Comparison of ENCODE assay signal across 28 mouse cellular contexts in the genomic region with DNA sequence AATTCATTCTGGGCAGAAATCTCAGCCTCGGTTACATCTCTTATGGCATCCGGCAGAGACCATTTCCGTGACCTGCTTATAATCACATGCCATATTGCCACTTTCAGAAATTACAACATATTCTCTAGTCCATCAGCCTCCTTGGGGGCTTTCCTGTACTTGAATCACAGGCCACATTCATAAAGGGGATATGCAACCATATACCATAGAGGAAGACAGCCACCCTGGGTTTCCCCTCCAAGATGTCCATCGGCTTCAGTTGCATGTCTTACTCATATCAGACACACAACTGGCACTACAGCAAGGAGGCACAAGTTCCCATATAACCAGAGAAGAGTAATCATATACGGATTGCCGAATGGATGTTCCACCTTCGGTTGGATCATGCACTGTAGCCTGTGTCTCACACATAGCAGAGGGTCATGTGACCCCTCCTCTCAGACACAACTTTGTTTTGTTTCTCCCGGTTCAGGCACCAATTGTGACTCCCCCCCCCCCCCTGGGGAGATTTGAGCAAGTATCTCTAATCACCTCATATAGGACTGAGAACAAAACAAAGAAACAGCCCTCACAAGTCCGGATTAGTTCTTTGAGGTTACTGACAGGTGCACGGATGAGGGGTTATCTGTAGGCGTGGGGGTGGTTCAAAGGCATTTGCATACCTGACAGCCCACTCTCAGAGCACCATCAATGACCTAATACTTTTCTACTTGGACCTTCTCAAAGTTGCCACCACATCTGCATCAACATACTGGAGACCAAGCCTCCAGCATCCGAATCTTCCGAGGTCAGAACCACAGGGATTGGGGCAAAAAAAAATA. TPM values are rescaled to one million over a fixed set of nuclear protein-coding genes. Genes with fewer than 3 reads are reported as not detected.
A peak's percentile ranks its signal among the peaks of the same experiment; 100 is the strongest.
DNase-seq lines count a peak whose midpoint lies in the region; ATAC-seq lines count a peak whose summit lies in the region.
"Had no signal": no experiment of that assay in that cellular context is flagged by ENCODE, and none has a peak within 500 bp of the region (broad histone marks: within the 10 kb centered on the region; RNA-seq: fewer than 3 reads in every experiment).

No protein-coding gene starts in this region.

- H3K27ac ChIP-seq in midbrain, embryonic 11.5 days (ENCODE audit: low read depth, low read length) = no peak overlapping the region
- H3K27ac ChIP-seq: heart, embryonic 15.5 days; hindbrain, embryonic 12.5 days; intestine, embryonic 15.5 days; left cerebral cortex, adult 2 months had no signal

- no peak overlapping the region for H3K4me2 ChIP-seq in midbrain, embryonic 11.5 days
- H3K4me2 ChIP-seq: heart, embryonic 15.5 days; hindbrain, embryonic 12.5 days; intestine, embryonic 15.5 days had no signal

- H3K9me3 ChIP-seq in midbrain, embryonic 11.5 days (ENCODE audit: control insufficient read depth, low read length) = 0 out of 2 replicates have a peak, but pooled peaks cover 2% of the 10 kb centered on the region
- H3K9me3 ChIP-seq: heart, embryonic 15.5 days; hindbrain, embryonic 12.5 days; intestine, embryonic 15.5 days had no signal

- no peaks in the 10 kb centered on the region for H3K4me1 ChIP-seq in midbrain, embryonic 11.5 days (ENCODE audit: control insufficient read depth, insufficient read depth, low read length)
- H3K4me1 ChIP-seq: heart, embryonic 15.5 days; hindbrain, embryonic 12.5 days; intestine, embryonic 15.5 days had no signal

- WGBS in midbrain, embryonic 11.5 days = 78% methylated on average over 13 of the region's 13 CpGs

- H3K36me3 ChIP-seq in midbrain, embryonic 11.5 days (ENCODE audit: control insufficient read depth, insufficient read depth, low read length) = no peaks in the 10 kb centered on the region
- H3K36me3 ChIP-seq: heart, embryonic 15.5 days; hindbrain, embryonic 12.5 days; intestine, embryonic 15.5 days had no signal

- H3K27me3 ChIP-seq in midbrain, embryonic 11.5 days (ENCODE audit: control insufficient read depth, insufficient read depth, low read length) = no peaks in the 10 kb centered on the region
- H3K27me3 ChIP-seq: heart, embryonic 15.5 days; hindbrain, embryonic 12.5 days; intestine, embryonic 15.5 days had no signal

- H3K9ac ChIP-seq in midbrain, embryonic 11.5 days (ENCODE audit: low read length) = no peak overlapping the region
- H3K9ac ChIP-seq: heart, embryonic 15.5 days; hindbrain, embryonic 12.5 days; intestine, embryonic 15.5 days had no signal

- peak; percentile 79 to 82 for DNase-seq in spleen, postnatal 36 days (ENCODE audit: low spot score in 2 of 2)
- no peak for DNase-seq in spleen, adult 12 weeks (ENCODE audit: low spot score)
- peak; percentile 37 for DNase-seq in T-cell, adult 2 months (ENCODE audit: low spot score)
- DNase-seq in adrenal gland, postnatal 25 days = no peak
- DNase-seq in Muller cell, postnatal 12 days (ENCODE audit: inconsistent ontology term) = no peak
- DNase-seq in midbrain, embryonic 11.5 days (ENCODE audit: low spot score, missing footprints) = no peak
- DNase-seq: adrenal gland, adult 2 months; cerebellum, adult 8-10 months; heart, adult 18-20 months; kidney, postnatal 36 days; layer of hippocampus, adult 9-11 months; left cerebral cortex, postnatal 4 days; liver; lung, postnatal 14 days; right cerebral cortex, postnatal 4 days had no signal

- H3K4me3 ChIP-seq in midbrain, embryonic 11.5 days (ENCODE audit: low read depth, low read length) = no peak overlapping the region
- H3K4me3 ChIP-seq: heart, embryonic 15.5 days; hindbrain, embryonic 12.5 days; intestine, embryonic 15.5 days; left cerebral cortex, adult 2 months had no signal

- ATAC-seq in neutrophil, adult 5-6 weeks (ENCODE audit: extremely low read depth, insufficient number of reproducible peaks, low FRiP score, poor library complexity, severe bottlenecking) = peak; percentile 47; the same call in 1 of the 2 replicates
- ATAC-seq in midbrain, embryonic 11.5 days (ENCODE audit: low FRiP score) = no peak
- ATAC-seq: intestine, embryonic 15.5 days had no signal

RNA-seq across cellular contexts. Expression of a gene that starts 1.5 kb away (rescaled TPM):
- total RNA-seq in neutrophil, adult 5-6 weeks (2017) = 97.7 and 98.0 TPM in 2 replicates
- 0.15 TPM in 1 of 2 replicates, not detected in the other for total RNA-seq in adrenal gland, postnatal 25 days (2021)
- not detected in 2 replicates for polyA plus RNA-seq in midbrain, embryonic 11.5 days (2014; fragmentation: Nextera tagmentation; extraction: Ambion mirVana)
- total RNA-seq: gastrocnemius, adult 8-10 months; left cerebral cortex, postnatal 4 days; MEL; midbrain, postnatal 0 days had no signal
- polyA plus RNA-seq: forebrain, embryonic 11.5 days had no signal

RNA-seq across cellular contexts. Expression of a gene that starts 20.4 kb away (rescaled TPM):
- total RNA-seq in neutrophil, adult 5-6 weeks (2017) = 46.8 and 52.7 TPM in 2 replicates
- 0.18 TPM in 1 of 2 replicates, not detected in the other for total RNA-seq in adrenal gland, postnatal 25 days (2021)
- polyA plus RNA-seq in midbrain, embryonic 11.5 days (2014; fragmentation: Nextera tagmentation; extraction: Ambion mirVana) = not detected in 2 replicates
- total RNA-seq: gastrocnemius, adult 8-10 months; left cerebral cortex, postnatal 4 days; midbrain, postnatal 0 days had no signal
- polyA plus RNA-seq: forebrain, embryonic 11.5 days; heart, embryonic 15.5 days; intestine, embryonic 15.5 days; kidney, embryonic 14.5 days; liver, embryonic 16.5 days; midbrain, postnatal 0 days; neural tube, embryonic 11.5 days; stomach, embryonic 16.5 days had no signal

Comparison
In these comparisons a context has a peak if more than half of its experiments do, and no peak if none do; other contexts are left out.
1. DNase-seq: peak in spleen, postnatal 36 days (2 of 2) and T-cell, adult 2 months (single experiment); none in spleen, adult 12 weeks (single experiment), adrenal gland, postnatal 25 days (single experiment), Muller cell, postnatal 12 days (single experiment) and midbrain, embryonic 11.5 days (single experiment).
2. RNA of a gene that starts 1.5 kb away (total RNA-seq): 97.7 to 98.0 TPM in neutrophil, adult 5-6 weeks; 0.15 TPM in adrenal gland, postnatal 25 days; every median in the first group is over 10 times any median in the second.
3. RNA of a gene that starts 20.4 kb away (total RNA-seq): 46.8 to 52.7 TPM in neutrophil, adult 5-6 weeks; 0.18 TPM in adrenal gland, postnatal 25 days; every median in the first group is over 10 times any median in the second.